Mouse (Mus musculus) lung, postnatal 0 days (tissue): ENCODE data around the gene Arhgap21.

Source experiments
- CTCF ChIP-seq: IDR thresholded peaks from 2 replicates; pipeline ENCODE4 v1.5.1; 2016; ENCODE audit warnings: antibody characterized with exemption, mild to moderate bottlenecking
- EP300 ChIP-seq: IDR thresholded peaks from 2 replicates; pipeline ENCODE4 v1.6.1; 2016; ENCODE audit warnings: antibody characterized with exemption, mild to moderate bottlenecking, control low read depth

DNA sequence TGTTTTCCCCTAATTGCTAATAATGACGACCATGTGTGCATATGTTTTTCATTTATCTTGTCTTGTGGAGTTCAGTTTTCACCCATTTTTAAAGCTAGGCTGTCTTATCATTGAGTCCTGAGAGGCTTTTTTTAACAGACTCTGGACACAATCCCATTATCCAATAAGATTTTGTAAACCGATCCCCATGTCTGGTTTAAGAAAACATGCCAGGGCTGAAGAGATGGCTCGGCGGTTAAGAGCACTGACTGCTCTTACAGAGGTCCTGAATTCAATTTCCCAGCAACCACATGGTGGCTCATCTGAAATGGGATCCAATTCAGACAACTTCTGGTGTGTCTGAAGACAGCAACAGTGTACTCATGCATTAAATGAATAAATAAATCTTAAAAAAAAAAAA lies 16.0 kb downstream of the Arhgap21 start:
- TF ChIP-seq CTCF (no peak), EP300 (no peak)
